Mouse (Mus musculus): Measurements from ENCODE around the gene Cd55. TPM values are rescaled to one million over a fixed set of nuclear protein-coding genes. Genes with fewer than 3 reads are reported as not detected.
"Not testable (repeated sequence)": the region's sequence is repeated elsewhere in the genome, so short reads cannot be mapped to it uniquely, and the experiment has no call there.

Gene Cd55
- polyA plus RNA-seq, 1 experiment from 2014 or later, result 5.9 TPM

DNA sequence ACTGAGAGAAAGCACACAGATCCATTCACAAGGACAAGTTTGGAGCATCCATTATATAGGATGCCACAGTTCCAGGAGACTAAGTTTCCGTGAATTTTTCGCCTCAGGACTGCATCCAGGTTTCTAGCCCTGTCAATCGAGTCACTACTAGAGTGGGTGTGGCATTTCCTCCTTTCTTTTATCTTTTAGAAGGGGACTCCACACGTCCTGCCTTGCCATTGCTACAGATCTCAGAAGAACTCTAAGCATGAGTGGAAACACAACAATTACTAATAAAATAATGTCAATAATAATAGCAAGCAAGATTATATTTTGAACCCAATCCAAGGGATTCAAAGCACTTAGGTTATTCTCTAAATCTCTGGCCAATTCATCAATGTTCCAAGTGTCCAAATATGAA lies 31.6 kb downstream of the Cd55 start:
- no peak for ATAC-seq
- Histone ChIP-seq H3K27me3 (replicated peaks; ENCODE audit: control insufficient read depth, insufficient read depth, low read length) (no peaks in the 10 kb centered on the region), H3K4me1 (replicated peaks; ENCODE audit: control insufficient read depth, insufficient read depth, low read length) (no peaks in the 10 kb centered on the region), H3K9ac (replicated peaks; ENCODE audit: low read depth, low read length) (no peak overlapping the region), H3K4me3 (replicated peaks; ENCODE audit: low read length) (no peak overlapping the region), H3K9me3 (ENCODE audit: control insufficient read depth, low read length) (no peaks in the 10 kb centered on the region), H3K27ac (ENCODE audit: low read length) (no peak overlapping the region), H3K36me3 (ENCODE audit: control insufficient read depth, insufficient read depth) (no peaks in the 10 kb centered on the region), H3K4me2 (ENCODE audit: low read length) (no peak overlapping the region)
- WGBS, result 76% methylated on average over 4 of the region's 4 CpGs

DNA sequence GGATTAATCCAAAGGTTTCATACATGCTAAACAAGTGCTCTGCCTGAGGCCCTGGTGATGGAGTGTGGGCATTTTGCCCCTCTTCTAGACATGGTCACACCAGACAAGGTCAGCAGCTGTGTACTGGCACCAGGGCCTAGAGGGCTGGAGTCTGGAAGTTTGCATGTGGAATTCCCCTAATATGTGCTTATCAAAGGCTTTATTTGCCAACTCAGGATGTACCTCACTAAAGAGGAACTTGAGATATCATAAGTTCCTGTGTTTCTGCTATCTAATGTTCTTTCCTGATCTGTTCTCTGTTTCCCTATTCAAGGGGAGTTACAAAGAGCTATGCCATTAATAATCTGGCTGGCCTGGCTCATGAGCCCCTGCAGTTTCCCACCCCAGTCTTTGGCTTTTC lies 33.9 kb downstream of the Cd55 start:
- H3K9me3 ChIP-seq (ENCODE audit: control insufficient read depth, low read length); H3K4me2 ChIP-seq (ENCODE audit: low read length); H3K27ac ChIP-seq (ENCODE audit: low read length); H3K4me1 ChIP-seq (replicated peaks; ENCODE audit: control insufficient read depth, insufficient read depth, low read length); ATAC-seq; H3K27me3 ChIP-seq (replicated peaks; ENCODE audit: control insufficient read depth, insufficient read depth, low read length); H3K36me3 ChIP-seq (ENCODE audit: control insufficient read depth, insufficient read depth); H3K9ac ChIP-seq (replicated peaks; ENCODE audit: low read depth, low read length); H3K4me3 ChIP-seq (replicated peaks; ENCODE audit: low read length): not testable (repeated sequence)

DNA sequence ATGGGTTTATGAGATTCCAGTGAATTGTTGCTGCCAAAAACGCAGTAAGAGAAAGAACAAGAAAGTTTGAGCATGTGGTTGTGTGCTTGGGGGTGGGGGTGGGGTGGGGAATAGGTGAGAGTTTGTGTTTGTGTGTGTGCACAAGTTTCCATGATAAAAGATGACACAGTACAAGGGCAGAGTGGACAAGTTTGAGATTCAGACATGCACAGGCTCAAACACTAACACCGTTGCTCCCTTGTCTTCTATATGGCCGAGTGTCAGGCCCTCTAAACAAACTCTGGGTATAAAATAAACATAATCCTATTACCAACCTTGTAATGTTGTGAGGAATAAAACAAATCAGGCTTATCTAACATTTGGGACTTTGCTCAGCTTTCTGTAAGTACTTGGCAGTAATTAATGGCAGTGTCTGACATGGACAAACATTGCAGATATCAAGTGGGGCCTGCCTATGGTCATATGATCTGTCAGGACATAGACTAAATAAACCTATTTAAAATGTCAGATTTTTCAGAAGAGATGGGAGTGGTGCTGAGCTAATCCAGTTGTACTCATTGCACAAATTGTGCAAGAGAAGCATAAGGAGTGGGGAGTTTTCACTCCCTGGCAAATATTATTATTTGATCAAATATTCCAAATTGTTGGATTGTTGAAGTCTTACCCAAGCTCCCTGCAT lies 35.2 kb downstream of the Cd55 start:
- whole genome bisulfite sequencing, result 78% methylated on average over 2 of the region's 3 CpGs
- H3K36me3 ChIP-seq (ENCODE audit: control insufficient read depth, insufficient read depth); H3K4me3 ChIP-seq (replicated peaks; ENCODE audit: low read length); H3K4me1 ChIP-seq (replicated peaks; ENCODE audit: control insufficient read depth, insufficient read depth, low read length); H3K4me2 ChIP-seq (ENCODE audit: low read length); H3K27me3 ChIP-seq (replicated peaks; ENCODE audit: control insufficient read depth, insufficient read depth, low read length); H3K27ac ChIP-seq (ENCODE audit: low read length); H3K9me3 ChIP-seq (ENCODE audit: control insufficient read depth, low read length); ATAC-seq; H3K9ac ChIP-seq (replicated peaks; ENCODE audit: low read depth, low read length): not testable (repeated sequence)

DNA sequence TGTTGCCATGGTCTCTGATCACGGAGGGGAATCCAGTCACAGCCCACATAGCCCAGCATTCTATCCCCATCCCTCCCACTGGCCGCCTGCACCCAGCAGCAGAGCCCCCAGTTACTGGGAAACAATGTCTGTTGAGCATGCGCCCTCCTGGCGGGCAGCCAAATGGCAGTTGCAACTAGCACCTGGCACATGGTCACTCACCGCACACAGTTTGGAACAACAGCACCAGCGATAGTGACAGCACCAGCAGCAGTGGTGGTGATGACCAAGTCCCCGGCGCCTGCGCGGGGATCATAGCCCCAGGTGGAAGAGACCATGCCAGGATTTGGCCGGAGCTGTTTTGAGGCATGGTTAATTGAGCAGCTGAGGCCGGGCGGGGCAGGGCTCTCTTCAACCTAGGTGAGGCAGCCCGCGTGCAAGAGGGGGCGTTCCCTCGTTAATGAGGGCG lies 39.9 kb downstream of the Cd55 start, which contains the start of gene Cd55b:
TSS of gene Cd55b (minus strand) at position 346 of the 448 bp plus-strand sequence.
- Histone ChIP-seq H3K4me2 (ENCODE audit: low read length) (no peak within 1 kb of the TSS), H3K9ac (replicated peaks; ENCODE audit: low read depth, low read length) (no peak within 1 kb of the TSS), H3K4me1 (replicated peaks; ENCODE audit: control insufficient read depth, insufficient read depth, low read length) (no peaks in the 10 kb centered on the region; the same call in 1 of the 2 replicates), H3K36me3 (ENCODE audit: control insufficient read depth, insufficient read depth) (no peaks in the 10 kb centered on the region), H3K27ac (ENCODE audit: low read length) (no peak within 1 kb of the TSS), H3K27me3 (replicated peaks; ENCODE audit: control insufficient read depth, insufficient read depth, low read length) (no peaks in the 10 kb centered on the region), H3K9me3 (ENCODE audit: control insufficient read depth, low read length) (no peaks in the 10 kb centered on the region), H3K4me3 (replicated peaks; ENCODE audit: low read length) (no peak within 1 kb of the TSS)
- 49% methylated on average over 18 of the region's 18 CpGs for WGBS
- ATAC-seq, result peak; percentile 67

DNA sequence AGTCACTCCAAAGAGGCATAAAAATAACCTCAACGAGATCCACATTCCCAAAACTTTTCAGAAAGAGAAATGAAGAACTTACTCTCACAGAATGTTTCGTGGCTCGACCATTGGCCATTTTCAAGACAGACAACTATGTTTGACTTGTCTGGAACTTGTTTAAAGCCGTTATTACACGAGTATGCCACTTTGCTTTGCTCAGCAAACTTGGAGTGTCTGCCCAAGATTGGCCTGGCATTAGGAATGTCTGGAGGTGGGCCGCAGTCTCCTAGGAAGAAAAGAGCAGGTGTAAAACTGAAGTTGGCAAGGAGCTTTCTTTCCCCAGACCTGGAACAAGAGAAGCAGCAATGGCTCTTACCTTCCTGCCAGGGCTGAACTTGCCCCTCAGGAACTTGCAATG lies 40.5 kb downstream of the Cd55 start:
- not testable (repeated sequence) for H3K4me1 ChIP-seq (replicated peaks; ENCODE audit: control insufficient read depth, insufficient read depth, low read length); ATAC-seq; H3K36me3 ChIP-seq (ENCODE audit: control insufficient read depth, insufficient read depth); H3K9ac ChIP-seq (replicated peaks; ENCODE audit: low read depth, low read length); H3K9me3 ChIP-seq (ENCODE audit: control insufficient read depth, low read length); H3K27ac ChIP-seq (ENCODE audit: low read length); H3K4me3 ChIP-seq (replicated peaks; ENCODE audit: low read length); H3K4me2 ChIP-seq (ENCODE audit: low read length); H3K27me3 ChIP-seq (replicated peaks; ENCODE audit: control insufficient read depth, insufficient read depth, low read length)
- no CpG with 5 or more reads among the region's 6 CpGs for WGBS

DNA sequence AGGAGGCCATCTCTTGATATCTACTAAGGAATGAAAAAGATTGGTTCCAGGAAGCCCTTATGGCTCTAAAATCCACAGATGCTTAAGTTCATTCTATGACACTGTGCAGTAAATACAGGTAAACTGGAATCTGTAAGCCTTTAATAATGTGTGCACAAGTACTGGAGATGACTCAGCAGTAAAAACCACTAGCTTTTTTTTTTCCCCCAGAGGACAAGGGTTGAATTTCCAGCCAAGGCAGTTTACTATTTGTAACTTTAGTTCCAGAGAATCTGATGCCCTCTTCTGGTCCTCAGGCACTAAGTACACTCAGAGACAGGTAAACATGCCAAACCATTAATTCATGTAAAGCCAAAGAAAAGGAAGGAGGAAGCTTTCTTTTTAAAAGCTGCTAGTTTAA lies 65.4 kb downstream of the Cd55 start:
- H3K36me3 ChIP-seq (ENCODE audit: control insufficient read depth, insufficient read depth); H3K4me2 ChIP-seq (ENCODE audit: low read length); H3K9me3 ChIP-seq (ENCODE audit: control insufficient read depth, low read length); H3K27me3 ChIP-seq (replicated peaks; ENCODE audit: control insufficient read depth, insufficient read depth, low read length); H3K9ac ChIP-seq (replicated peaks; ENCODE audit: low read depth, low read length); H3K4me1 ChIP-seq (replicated peaks; ENCODE audit: control insufficient read depth, insufficient read depth, low read length); H3K4me3 ChIP-seq (replicated peaks; ENCODE audit: low read length); H3K27ac ChIP-seq (ENCODE audit: low read length); ATAC-seq: not testable (repeated sequence)

Other genes starting within 250 kb of the Cd55 start
- not detected in 2 replicates for gene Cd55b, start 39.7 kb downstream of the Cd55 start, polyA plus RNA-seq (2015; fragmentation: Nextera tagmentation; extraction: Ambion mirVana)
- gene Zp3r, start 166.9 kb upstream of the Cd55 start, polyA plus RNA-seq (2015; fragmentation: Nextera tagmentation; extraction: Ambion mirVana), result not detected in 2 replicates
- gene C4bp, start 198.9 kb upstream of the Cd55 start, polyA plus RNA-seq (2015; fragmentation: Nextera tagmentation; extraction: Ambion mirVana), result not detected in 2 replicates